ENCODE assay signal across 8 mouse cellular contexts in the genomic region with DNA sequence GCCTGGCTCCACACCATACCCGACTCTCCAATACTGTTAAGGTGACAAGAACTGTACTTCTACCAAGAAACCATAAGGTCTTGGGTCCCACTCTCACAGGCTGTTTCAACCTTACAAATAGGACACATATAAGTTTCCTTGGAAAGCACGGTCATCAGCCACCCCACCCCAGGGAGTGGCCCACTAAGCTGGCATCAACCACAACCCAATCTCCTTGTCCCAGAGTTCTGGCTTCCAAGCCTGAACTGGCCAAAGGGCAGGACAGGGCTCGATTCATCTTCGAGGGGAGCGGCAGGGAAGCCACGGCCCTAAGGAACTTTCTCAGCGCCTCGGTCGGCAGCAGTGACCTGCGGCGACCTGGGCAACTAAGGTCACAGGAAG. TPM values are rescaled to one million over a fixed set of nuclear protein-coding genes. Genes with fewer than 3 reads are reported as not detected.
A peak's percentile ranks its signal among the peaks of the same experiment; 100 is the strongest.
DNase-seq lines count a peak whose midpoint lies in the region; ATAC-seq and TF ChIP-seq lines count a peak whose summit lies in the region.

No protein-coding gene starts in this region.

- no peak for ATAC-seq in heart, embryonic 13.5 days (ENCODE audit: extremely low read depth, insufficient number of reproducible peaks, low FRiP score, low TSS enrichment)
- peak; percentile 78 for ATAC-seq in erythroblast, adult 5-6 weeks (replicated peaks; ENCODE audit: low FRiP score, poor library complexity, severe bottlenecking)
- 0 out of 2 replicates have a peak, but pooled peaks have one; percentile 2 for ATAC-seq in limb, embryonic 14.5 days (ENCODE audit: low FRiP score, low read depth)
- ATAC-seq in stomach, embryonic 14.5 days (ENCODE audit: insufficient number of reproducible peaks, insufficient read depth, low FRiP score, low read depth) = no peak

- in situ Hi-C loops in ES-E14 (cut with MboI; ENCODE audit: low sequenced_read_pairs in 2 of 2, unreplicated experiment in 2 of 2) = no loop called here

- TF ChIP-seq POLR2A in limb, embryonic 14.5 days (IDR thresholded peaks at IDR 0.05; ENCODE audit: borderline replicate concordance, extremely low read depth, insufficient read depth, insufficient read length) = no peak

- intact Hi-C loops in heart, postnatal 36 days (cut with DNase I) = loop anchor here (2.0 to 5.0 kb wide), 3 partner anchors 37 to 155 kb away; a partner anchor contains a TSS

- H3K4me1 ChIP-seq in heart, embryonic 13.5 days = peaks cover 20% of the 10 kb centered on the region
- H3K4me1 ChIP-seq in ES-E14 (ENCODE audit: control insufficient read depth in 2 of 2, insufficient read depth in 2 of 2, low read length in 2 of 2, poor library complexity in 1 of 2) = peaks cover 0 to 2% of the 10 kb centered on the region in 2 experiments; a peak in 1 of 4 replicates
- 0 out of 2 replicates have a peak, but pooled peaks cover 5% of the 10 kb centered on the region for H3K4me1 ChIP-seq in limb, embryonic 14.5 days (ENCODE audit: control insufficient read depth, insufficient read depth, low read length)
- H3K4me1 ChIP-seq in stomach, embryonic 14.5 days (ENCODE audit: control insufficient read depth, insufficient read depth, low read length) = peaks cover 12% of the 10 kb centered on the region; the same call in 1 of the 2 replicates

- H3K9ac ChIP-seq in heart, embryonic 13.5 days = peak overlapping the region; percentile 91
- peak overlapping the region; percentile 91 for H3K9ac ChIP-seq in ES-E14 (ENCODE audit: insufficient read depth, low read depth, low read length, poor library complexity, severe bottlenecking)
- peak overlapping the region; percentile 81 for H3K9ac ChIP-seq in limb, embryonic 14.5 days (ENCODE audit: low read depth, low read length, severe bottlenecking)
- H3K9ac ChIP-seq in stomach, embryonic 14.5 days (replicated peaks; ENCODE audit: low read depth, low read length) = peak overlapping the region; percentile 91

- 4% methylated on average over 11 of the region's 11 CpGs for WGBS in heart, embryonic 13.5 days
- WGBS in limb, embryonic 14.5 days = 7% methylated on average over 11 of the region's 11 CpGs
- WGBS in stomach, embryonic 14.5 days = 4% methylated on average over 11 of the region's 11 CpGs

- peaks cover 10% of the 10 kb centered on the region for H3K36me3 ChIP-seq in heart, embryonic 13.5 days
- peaks cover 5% of the 10 kb centered on the region; the same call in 1 of the 2 replicates for H3K36me3 ChIP-seq in ES-E14 (ENCODE audit: control insufficient read depth, insufficient read depth, low read length, poor library complexity, severe bottlenecking)
- peaks cover 8% of the 10 kb centered on the region for H3K36me3 ChIP-seq in limb, embryonic 14.5 days (ENCODE audit: control insufficient read depth, insufficient read depth, low read length)
- no peaks in the 10 kb centered on the region for H3K36me3 ChIP-seq in stomach, embryonic 14.5 days (ENCODE audit: control insufficient read depth, insufficient read depth, low read length)

- peak overlapping the region; percentile 93 for H3K4me2 ChIP-seq in heart, embryonic 13.5 days
- peak overlapping the region; percentile 90 for H3K4me2 ChIP-seq in limb, embryonic 14.5 days (replicated peaks; ENCODE audit: low read depth, low read length, severe bottlenecking)
- peak overlapping the region; percentile 92 for H3K4me2 ChIP-seq in stomach, embryonic 14.5 days (replicated peaks; ENCODE audit: low read depth, low read length)

- H3K9me3 ChIP-seq in heart, embryonic 13.5 days = no peaks in the 10 kb centered on the region
- H3K9me3 ChIP-seq in ES-E14 (ENCODE audit: control insufficient read depth, insufficient read depth, low read depth, low read length) = no peaks in the 10 kb centered on the region
- H3K9me3 ChIP-seq in limb, embryonic 14.5 days (ENCODE audit: control insufficient read depth, low read length) = no peaks in the 10 kb centered on the region
- no peaks in the 10 kb centered on the region for H3K9me3 ChIP-seq in stomach, embryonic 14.5 days (ENCODE audit: control insufficient read depth, low read depth, low read length)

- H3K27me3 ChIP-seq in heart, embryonic 13.5 days (replicated peaks) = no peaks in the 10 kb centered on the region
- H3K27me3 ChIP-seq in limb, embryonic 14.5 days (ENCODE audit: control insufficient read depth, insufficient read depth, low read length) = no peaks in the 10 kb centered on the region
- H3K27me3 ChIP-seq in stomach, embryonic 14.5 days (ENCODE audit: control insufficient read depth, insufficient read depth, low read length) = no peaks in the 10 kb centered on the region

- peak overlapping the region; percentile 88 for H3K4me3 ChIP-seq in heart, embryonic 13.5 days
- peak overlapping the region; percentile 88 to 98 for H3K4me3 ChIP-seq in ES-E14 (ENCODE audit: insufficient read depth in 1 of 2, low read depth in 1 of 2, low read length in 2 of 2, poor library complexity in 1 of 2, severe bottlenecking in 1 of 2)
- peak overlapping the region; percentile 77 for H3K4me3 ChIP-seq in limb, embryonic 14.5 days (replicated peaks; ENCODE audit: low read length)
- peak overlapping the region; percentile 89 for H3K4me3 ChIP-seq in stomach, embryonic 14.5 days (ENCODE audit: low read depth, low read length)

- no peak for DNase-seq in heart, postnatal 36 days
- DNase-seq in ES-E14 (ENCODE audit: low read depth, low spot score) = no peak
- DNase-seq in limb, embryonic 14.5 days (ENCODE audit: low spot score) = no peak
- no peak for DNase-seq in urinary bladder, postnatal 4 days (ENCODE audit: low spot score in 2 of 2)
- no peak for DNase-seq in layer of hippocampus, postnatal 36 days

- peak overlapping the region; percentile 82 for H3K27ac ChIP-seq in heart, embryonic 13.5 days (replicated peaks)
- H3K27ac ChIP-seq in ES-E14 (ENCODE audit: insufficient read depth, low read depth, low read length, poor library complexity, severe bottlenecking) = no peak overlapping the region
- H3K27ac ChIP-seq in limb, embryonic 14.5 days (replicated peaks; ENCODE audit: low read depth, low read length) = no peak overlapping the region
- H3K27ac ChIP-seq in stomach, embryonic 14.5 days (ENCODE audit: low read length) = peak overlapping the region; percentile 79; the same call in 1 of the 2 replicates

TF ChIP-seq in ES-E14, 5 proteins besides CTCF, POLR2A, EP300 and RAD21:
- TF ChIP-seq MAFK (IDR thresholded peaks at IDR 0.05; ENCODE audit: insufficient read depth, low read depth, low read length) (no peak), CHD2 (IDR thresholded peaks at IDR 0.05; ENCODE audit: low read depth, low read length) (no peak), HCFC1 (IDR thresholded peaks at IDR 0.05; ENCODE audit: borderline replicate concordance, insufficient read depth, low read length) (no peak), ZC3H11A (IDR thresholded peaks at IDR 0.05; ENCODE audit: borderline replicate concordance, low read depth, low read length) (no peak), ZNF384 (IDR thresholded peaks at IDR 0.05; ENCODE audit: low read depth, low read length) (no peak)

RNA-seq across cellular contexts. Expression of a gene that starts 0.7 kb away (rescaled TPM):
- polyA plus RNA-seq in heart, embryonic 13.5 days (2015; fragmentation: Nextera tagmentation; extraction: Ambion mirVana) = 40.9 and 43.5 TPM in 2 replicates
- 100 to 1,000 TPM; 134 to 161 TPM for total RNA-seq in heart, postnatal 36 days (2021)
- 36.5 and 49.4 TPM in 2 replicates for total RNA-seq in ES-E14 (2012; rRNA removed)
- 2.5 and 6.7 TPM in 2 replicates for total RNA-seq in erythroblast, adult 5-6 weeks (2015; ENCODE audit: low replicate concordance)
- total RNA-seq in erythroblast, adult 5-6 weeks (2017; ENCODE audit: low replicate concordance) = 6.7 and 7.4 TPM in 2 replicates
- polyA plus RNA-seq in limb, embryonic 14.5 days (2012; rRNA removed) = 31.3 and 33.0 TPM in 2 replicates
- polyA plus RNA-seq in limb, embryonic 14.5 days (2014; fragmentation: Nextera tagmentation; extraction: Ambion mirVana) = 44.4 and 49.9 TPM in 2 replicates
- polyA plus RNA-seq in stomach, embryonic 14.5 days (2014; fragmentation: Nextera tagmentation; extraction: Ambion mirVana) = 43.7 TPM in 2 replicates
- 10 to 100 TPM; 94.3 to 95.3 TPM for total RNA-seq in layer of hippocampus, postnatal 36 days (2021)

RNA-seq across cellular contexts. Expression of a gene that starts 38.6 kb away (rescaled TPM):
- 26.5 and 30.3 TPM in 2 replicates for polyA plus RNA-seq in heart, embryonic 13.5 days (2015; fragmentation: Nextera tagmentation; extraction: Ambion mirVana)
- total RNA-seq in heart, postnatal 36 days (2021) = 10 to 100 TPM; 23.1 to 23.2 TPM
- 31.3 and 39.2 TPM in 2 replicates for total RNA-seq in ES-E14 (2012; rRNA removed)
- total RNA-seq in erythroblast, adult 5-6 weeks (2015; ENCODE audit: low replicate concordance) = 22.4 and 46.1 TPM in 2 replicates
- total RNA-seq in erythroblast, adult 5-6 weeks (2017; ENCODE audit: low replicate concordance) = 74.6 and 94.0 TPM in 2 replicates
- 50.7 and 52.6 TPM in 2 replicates for polyA plus RNA-seq in limb, embryonic 14.5 days (2012; rRNA removed)
- polyA plus RNA-seq in limb, embryonic 14.5 days (2014; fragmentation: Nextera tagmentation; extraction: Ambion mirVana) = 46.2 and 46.6 TPM in 2 replicates
- 53.5 and 60.4 TPM in 2 replicates for polyA plus RNA-seq in stomach, embryonic 14.5 days (2014; fragmentation: Nextera tagmentation; extraction: Ambion mirVana)
- 100 to 1,000 TPM; 125 to 135 TPM for total RNA-seq in layer of hippocampus, postnatal 36 days (2021)

Comparison
In these comparisons a context has a peak if more than half of its experiments do, and no peak if none do; other contexts are left out.
1. ATAC-seq: peak in erythroblast, adult 5-6 weeks (single experiment) and limb, embryonic 14.5 days (single experiment); none in heart, embryonic 13.5 days (single experiment) and stomach, embryonic 14.5 days (single experiment).
2. H3K27ac ChIP-seq: peak in heart, embryonic 13.5 days (single experiment) and stomach, embryonic 14.5 days (single experiment); none in ES-E14 (single experiment) and limb, embryonic 14.5 days (single experiment).
3. Peak in every context shown above with its lines, with median percentiles within 50 percentile points of each other: H3K4me2 ChIP-seq, H3K4me3 ChIP-seq and H3K9ac ChIP-seq.